Mouse (Mus musculus): ENCODE results near the gene Cd27. TPM values are rescaled to one million over a fixed set of nuclear protein-coding genes. Genes with fewer than 3 reads are reported as not detected.

Cd27 gene
- polyA plus RNA-seq, 2 experiments: 0.47 to 0.68 TPM

DNA sequence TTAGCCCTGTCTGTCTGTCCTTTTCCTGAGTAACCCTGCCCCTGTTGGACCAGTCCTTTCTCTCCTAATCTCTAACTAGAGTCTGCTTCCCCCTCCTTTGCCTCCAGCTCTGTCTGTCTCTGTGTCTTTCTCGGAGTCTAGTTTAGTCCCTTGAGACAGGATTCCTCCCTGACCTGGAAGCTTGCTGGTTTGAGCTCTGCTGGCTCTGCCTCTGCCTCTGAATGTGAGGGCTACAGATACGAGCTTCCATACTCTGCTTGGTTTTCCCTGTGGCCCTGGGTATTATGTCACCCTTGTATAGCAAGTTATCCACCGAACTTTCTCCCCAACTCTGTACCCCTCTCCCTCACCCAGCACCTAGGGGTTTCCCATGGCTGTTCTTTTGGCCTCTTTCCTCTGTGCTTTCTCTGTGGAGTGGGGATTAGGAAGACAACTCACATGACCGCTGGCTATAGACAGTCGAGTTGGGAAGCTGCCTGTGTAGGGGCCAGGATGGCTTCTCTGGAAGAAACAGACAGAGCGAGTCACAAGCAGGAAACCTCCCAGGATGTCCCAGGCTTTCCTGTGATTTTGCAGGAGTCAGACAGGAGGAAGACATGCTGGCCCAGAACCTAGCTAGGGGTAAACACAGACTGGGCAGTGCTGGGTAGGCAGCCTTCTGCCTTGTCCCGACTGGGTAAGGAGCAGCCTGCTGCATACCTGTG, 2.8 kb downstream of the Cd27 start:
- ATAC-seq (ENCODE audit: insufficient read depth) (no peak), DNase-seq (ENCODE audit: low read depth in 3 of 3, low spot score in 3 of 3) (no peak)
- no peak overlapping the region for H3K27ac ChIP-seq
- H3K4me3 ChIP-seq (ENCODE audit: insufficient read depth in 1 of 2, low read depth in 2 of 2, low read length in 2 of 2): no peak overlapping the region
- H3K9ac ChIP-seq (replicated peaks): no peak overlapping the region
- TF ChIP-seq CTCF (IDR thresholded peaks at IDR 0.05; ENCODE audit: low read depth): no peak
- TF ChIP-seq EP300 (IDR thresholded peaks at IDR 0.05; ENCODE audit: low read depth): no peak
- no peak overlapping the region for H3K4me2 ChIP-seq (ENCODE audit: low read depth)
- 44% methylated on average over 7 of the region's 7 CpGs for WGBS (ENCODE audit: insufficient replicate concordance)
- H3K9me3 ChIP-seq (ENCODE audit: control insufficient read depth, low read length): no peaks in the 10 kb centered on the region
- H3K4me1 ChIP-seq (replicated peaks; ENCODE audit: control insufficient read depth in 2 of 2, insufficient read depth in 2 of 2, low read length in 1 of 2): peaks cover 7 to 12% of the 10 kb centered on the region in 2 experiments
- H3K36me3 ChIP-seq (replicated peaks; ENCODE audit: control insufficient read depth, insufficient read depth, low read depth): no peaks in the 10 kb centered on the region
- H3K27me3 ChIP-seq (ENCODE audit: control insufficient read depth, insufficient read depth, low read length): no peaks in the 10 kb centered on the region

DNA sequence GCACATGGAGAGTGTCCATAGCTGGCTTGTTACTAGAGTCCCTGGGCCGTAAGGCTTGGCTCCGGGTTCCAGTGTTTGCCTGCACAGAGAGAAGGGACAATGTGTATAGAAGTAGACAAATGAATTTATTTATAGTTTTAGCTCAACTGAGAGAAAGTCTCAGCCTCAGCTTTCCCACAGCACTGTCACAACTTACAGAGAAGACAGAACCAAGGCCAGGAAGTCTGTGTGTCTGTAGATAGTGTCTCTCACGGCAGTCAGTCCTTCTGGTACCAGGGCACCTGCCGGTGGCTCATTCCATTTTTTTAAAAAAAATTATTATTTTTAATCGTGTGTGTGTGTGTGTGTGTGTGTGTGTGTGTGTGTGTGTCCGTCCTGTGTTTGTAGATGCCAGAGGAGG, 4.3 kb downstream of the Cd27 start:
- TF ChIP-seq EP300 (IDR thresholded peaks at IDR 0.05; ENCODE audit: low read depth) (no peak), CTCF (IDR thresholded peaks at IDR 0.05; ENCODE audit: low read depth) (no peak)
- ATAC-seq (ENCODE audit: insufficient read depth) (no peak), DNase-seq (ENCODE audit: low read depth in 3 of 3, low spot score in 3 of 3) (no peak)
- no peaks in the 10 kb centered on the region for H3K27me3 ChIP-seq (ENCODE audit: control insufficient read depth, insufficient read depth, low read length)
- H3K9ac ChIP-seq (replicated peaks): no peak overlapping the region
- H3K27ac ChIP-seq: no peak overlapping the region
- WGBS (ENCODE audit: insufficient replicate concordance): 23% methylated on average over 6 of the region's 6 CpGs
- no peaks in the 10 kb centered on the region for H3K9me3 ChIP-seq (ENCODE audit: control insufficient read depth, low read length)
- H3K36me3 ChIP-seq (replicated peaks; ENCODE audit: control insufficient read depth, insufficient read depth, low read depth): no peaks in the 10 kb centered on the region
- peak overlapping the region; percentile 67 for H3K4me2 ChIP-seq (ENCODE audit: low read depth)
- H3K4me3 ChIP-seq (ENCODE audit: insufficient read depth in 1 of 2, low read depth in 2 of 2, low read length in 2 of 2): peak overlapping the region in 1 of 2 experiments; percentile 67; a peak in 1 of 4 replicates
- H3K4me1 ChIP-seq (replicated peaks; ENCODE audit: control insufficient read depth in 2 of 2, insufficient read depth in 2 of 2, low read length in 1 of 2): peaks cover 7 to 8% of the 10 kb centered on the region in 2 experiments

DNA sequence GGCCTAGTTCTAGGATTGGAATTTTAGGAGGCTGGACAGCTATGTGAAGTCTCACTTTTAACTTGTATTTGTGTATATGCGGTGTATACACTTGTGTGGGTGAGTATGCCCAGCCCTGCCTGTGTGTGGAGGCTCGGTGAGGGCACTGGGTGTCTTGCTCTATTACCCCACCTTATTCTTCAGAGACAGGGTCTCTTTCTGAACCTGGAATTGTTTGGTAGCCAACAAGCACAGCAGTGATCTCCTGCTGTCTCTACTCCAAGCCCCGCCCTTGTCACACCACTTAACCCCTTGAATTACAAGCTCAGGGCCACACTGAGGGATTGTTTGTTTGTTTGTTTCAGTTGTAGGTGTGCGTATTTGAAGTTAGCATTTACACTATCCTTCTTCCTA, 4.8 kb downstream of the Cd27 start:
- DNase-seq (ENCODE audit: low read depth in 3 of 3, low spot score in 3 of 3): no peak
- WGBS (ENCODE audit: insufficient replicate concordance): 22% methylated on average over 4 of the region's 4 CpGs
- peak overlapping the region; percentile 68 for H3K9ac ChIP-seq (replicated peaks)
- no peaks in the 10 kb centered on the region for H3K36me3 ChIP-seq (replicated peaks; ENCODE audit: control insufficient read depth, insufficient read depth, low read depth)
- no peaks in the 10 kb centered on the region for H3K9me3 ChIP-seq (ENCODE audit: control insufficient read depth, low read length)
- ATAC-seq (ENCODE audit: insufficient read depth): peak; percentile 34
- no peak for TF ChIP-seq CTCF (IDR thresholded peaks at IDR 0.05; ENCODE audit: low read depth)
- TF ChIP-seq EP300 (IDR thresholded peaks at IDR 0.05; ENCODE audit: low read depth): no peak
- H3K4me1 ChIP-seq (replicated peaks; ENCODE audit: control insufficient read depth in 2 of 2, insufficient read depth in 2 of 2, low read length in 1 of 2): peaks cover 7 to 8% of the 10 kb centered on the region in 2 experiments
- H3K27ac ChIP-seq: peak overlapping the region; percentile 73
- peak overlapping the region; percentile 67 to 96 for H3K4me3 ChIP-seq (ENCODE audit: insufficient read depth in 1 of 2, low read depth in 2 of 2, low read length in 2 of 2)
- peak overlapping the region; percentile 67 for H3K4me2 ChIP-seq (ENCODE audit: low read depth)
- no peaks in the 10 kb centered on the region for H3K27me3 ChIP-seq (ENCODE audit: control insufficient read depth, insufficient read depth, low read length)

DNA sequence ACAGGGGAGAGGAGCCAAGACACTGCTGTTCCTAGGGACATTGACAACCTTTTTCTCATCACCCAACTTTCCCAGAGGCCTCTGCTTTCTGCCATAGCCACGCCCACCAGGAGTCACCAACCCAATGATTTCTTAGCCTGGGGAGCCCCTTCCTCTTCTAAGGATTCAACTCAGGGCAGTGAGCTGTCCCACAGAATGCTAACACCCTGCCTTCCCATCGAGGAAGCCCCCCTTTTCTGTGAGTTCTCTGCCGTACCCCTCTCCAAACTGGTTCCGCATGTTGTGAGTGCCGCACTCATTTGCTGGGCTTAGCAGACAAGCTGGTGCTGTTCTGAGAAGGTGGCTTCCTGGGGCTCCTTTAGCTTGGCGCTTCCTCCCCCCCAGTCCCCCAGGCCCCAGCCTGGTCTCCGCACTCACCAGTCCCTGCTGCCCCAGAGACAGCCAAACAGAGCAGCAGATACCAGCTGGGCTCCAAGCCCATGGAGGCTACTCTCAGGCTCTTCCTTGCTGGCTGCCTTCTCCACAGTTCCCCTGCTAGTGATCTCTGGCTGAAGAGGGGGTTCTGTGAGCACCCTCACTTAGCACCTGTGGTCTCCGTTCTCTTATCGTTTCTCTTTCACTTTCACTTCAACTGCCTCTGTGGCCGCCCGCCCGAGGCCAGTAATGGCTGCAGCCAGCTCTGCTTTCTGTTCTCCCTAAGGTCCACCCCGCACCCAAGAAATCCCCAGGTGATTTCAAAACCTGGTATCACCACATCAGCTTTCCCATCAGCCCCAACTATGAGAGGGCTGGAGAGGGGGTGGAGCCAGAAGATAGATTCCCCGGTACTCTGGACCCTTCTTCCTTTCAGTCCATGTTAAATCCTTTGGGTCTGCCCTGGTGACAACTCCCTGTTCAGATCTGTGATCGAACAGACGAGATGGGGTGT, 5.4 kb downstream of the Cd27 start, which contains the start of gene Tapbpl:
Tapbpl (minus strand) TSS at position 744 of the 928 bp plus-strand sequence.
- Histone ChIP-seq H3K27ac (peak within 1 kb of the TSS; percentile 73), H3K4me1 (replicated peaks; ENCODE audit: control insufficient read depth in 2 of 2, insufficient read depth in 2 of 2, low read length in 1 of 2) (peaks cover 7 to 8% of the 10 kb centered on the region in 2 experiments), H3K9ac (replicated peaks) (peak within 1 kb of the TSS; percentile 68), H3K4me3 (ENCODE audit: insufficient read depth in 1 of 2, low read depth in 2 of 2, low read length in 2 of 2) (peak within 1 kb of the TSS; percentile 67 to 96), H3K9me3 (ENCODE audit: control insufficient read depth, low read length) (no peaks in the 10 kb centered on the region), H3K27me3 (ENCODE audit: control insufficient read depth, insufficient read depth, low read length) (no peaks in the 10 kb centered on the region), H3K36me3 (replicated peaks; ENCODE audit: control insufficient read depth, insufficient read depth, low read depth) (no peaks in the 10 kb centered on the region), H3K4me2 (ENCODE audit: low read depth) (peak within 1 kb of the TSS; percentile 67)
- DNase-seq (ENCODE audit: low read depth in 3 of 3, low spot score in 3 of 3) (peak in 1 of 3 experiments; percentile 49), ATAC-seq (ENCODE audit: insufficient read depth) (peak; percentile 55)
- no peak for TF ChIP-seq EP300 (IDR thresholded peaks at IDR 0.05; ENCODE audit: low read depth)
- TF ChIP-seq CTCF (IDR thresholded peaks at IDR 0.05; ENCODE audit: low read depth): no peak
- 2% methylated on average over 16 of the region's 16 CpGs for WGBS (ENCODE audit: insufficient replicate concordance)

DNA sequence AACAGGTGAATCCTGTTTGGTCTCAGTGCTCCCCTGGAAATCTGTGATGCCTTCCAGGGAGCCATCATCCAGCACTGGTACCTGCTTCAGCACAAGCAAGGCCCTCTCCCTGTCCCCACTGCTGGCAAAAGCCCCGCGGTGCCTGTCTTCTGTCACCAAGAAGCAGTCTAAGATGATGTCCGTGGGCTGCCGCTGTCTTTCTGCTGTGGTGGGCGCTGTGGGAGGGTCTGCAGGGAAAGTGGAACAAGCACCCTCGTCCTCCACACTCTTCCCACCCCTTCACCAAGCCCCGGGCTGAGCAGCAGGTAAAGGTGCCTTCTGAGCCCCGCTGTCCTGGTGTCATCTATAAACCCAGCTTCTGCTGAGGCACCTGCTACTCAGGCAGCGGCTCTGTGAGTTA, 6.2 kb downstream of the Cd27 start:
- 65% methylated on average over 9 of the region's 9 CpGs for WGBS (ENCODE audit: insufficient replicate concordance)
- no peak for DNase-seq (ENCODE audit: low read depth in 3 of 3, low spot score in 3 of 3)
- ATAC-seq (ENCODE audit: insufficient read depth): no peak
- H3K9me3 ChIP-seq (ENCODE audit: control insufficient read depth, low read length): no peaks in the 10 kb centered on the region
- no peak overlapping the region for H3K4me3 ChIP-seq (ENCODE audit: insufficient read depth in 1 of 2, low read depth in 2 of 2, low read length in 2 of 2)
- H3K36me3 ChIP-seq (replicated peaks; ENCODE audit: control insufficient read depth, insufficient read depth, low read depth): no peaks in the 10 kb centered on the region
- peaks cover 7 to 8% of the 10 kb centered on the region in 2 experiments for H3K4me1 ChIP-seq (replicated peaks; ENCODE audit: control insufficient read depth in 2 of 2, insufficient read depth in 2 of 2, low read length in 1 of 2)
- peak overlapping the region; percentile 67 for H3K4me2 ChIP-seq (ENCODE audit: low read depth)
- no peak for TF ChIP-seq CTCF (IDR thresholded peaks at IDR 0.05; ENCODE audit: low read depth)
- TF ChIP-seq EP300 (IDR thresholded peaks at IDR 0.05; ENCODE audit: low read depth): no peak
- H3K27me3 ChIP-seq (ENCODE audit: control insufficient read depth, insufficient read depth, low read length): no peaks in the 10 kb centered on the region
- no peak overlapping the region for H3K9ac ChIP-seq (replicated peaks)
- H3K27ac ChIP-seq: no peak overlapping the region

Data from liver, embryonic 14.5 days (tissue).